Mouse (Mus musculus): ENCODE data around the gene Gm42517. TPM values are rescaled to one million over a fixed set of nuclear protein-coding genes. Genes with fewer than 3 reads are reported as not detected.

The Gm42517 gene
- 0.75 and 1.1 TPM in 2 replicates for polyA plus RNA-seq (2014; fragmentation: Nextera tagmentation; extraction: Ambion mirVana)

DNA sequence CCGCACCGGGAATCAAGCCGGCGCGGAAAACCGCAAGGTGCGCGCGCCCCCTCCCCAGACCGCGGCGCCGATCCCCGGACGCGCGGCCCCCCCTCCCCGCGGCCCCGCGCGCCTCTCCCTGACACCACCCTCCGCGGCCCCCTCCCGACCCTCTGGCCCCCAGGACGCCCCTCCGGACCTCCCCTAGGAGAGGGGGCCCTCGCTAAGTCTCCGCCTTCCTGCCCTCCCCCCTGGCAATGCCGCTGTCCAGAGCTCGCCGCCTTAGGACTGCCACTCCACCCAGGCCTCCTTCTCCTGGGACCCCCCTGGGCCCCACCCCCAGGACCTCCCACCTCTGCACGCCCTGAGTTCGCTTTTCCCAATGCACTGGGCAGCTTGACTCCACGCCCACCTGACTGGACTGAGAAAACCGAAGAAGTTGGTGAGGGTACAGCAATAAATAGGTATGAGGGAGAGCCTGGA is at the start of gene Gm42517:
Gm42517 (minus strand) TSS at position 52 of the 462 bp plus-strand sequence.
- peak within 1 kb of the TSS; percentile 63 for H3K9ac ChIP-seq (ENCODE audit: low read length)
- H3K36me3 ChIP-seq (ENCODE audit: control insufficient read depth, insufficient read depth, low read length): no peaks in the 10 kb centered on the region
- H3K4me1 ChIP-seq (ENCODE audit: control insufficient read depth, insufficient read depth, low read length): peaks cover 13% of the 10 kb centered on the region
- DNase-seq (ENCODE audit: low spot score): no peak
- peak within 1 kb of the TSS; percentile 85 for H3K4me2 ChIP-seq (ENCODE audit: low read length)
- ATAC-seq: peak; percentile 38; the same call in 1 of the 2 replicates
- H3K4me3 ChIP-seq (ENCODE audit: low read depth, low read length): peak within 1 kb of the TSS; percentile 55
- 0% methylated on average over 18 of the region's 36 CpGs for WGBS
- H3K27me3 ChIP-seq (replicated peaks; ENCODE audit: control insufficient read depth, insufficient read depth, low read length): peaks cover 81% of the 10 kb centered on the region
- H3K27ac ChIP-seq (ENCODE audit: low read depth, low read length): no peak within 1 kb of the TSS
- no peaks in the 10 kb centered on the region for H3K9me3 ChIP-seq (replicated peaks; ENCODE audit: control insufficient read depth, low read length)

DNA sequence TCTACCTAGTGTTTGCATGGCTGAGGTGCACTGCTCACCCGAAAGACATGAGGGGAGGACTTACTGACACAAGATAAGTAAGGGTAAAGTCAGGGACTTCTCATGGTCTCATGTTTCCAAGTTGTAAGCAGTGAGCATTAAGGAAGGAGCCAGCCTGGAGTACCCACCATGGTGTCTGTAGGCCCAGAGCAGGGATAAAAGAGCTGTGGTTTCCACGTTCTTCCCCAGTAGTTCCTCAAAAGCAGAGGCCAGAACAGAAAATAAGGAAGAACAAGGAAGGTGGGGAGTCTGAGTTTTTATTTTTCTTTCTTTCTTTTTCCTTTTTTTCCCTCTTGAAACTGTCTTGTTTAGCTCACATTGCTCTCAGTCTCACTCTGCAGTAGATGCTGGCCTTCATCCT is 47.0 kb upstream of the Gm42517 start:
- DNase-seq (ENCODE audit: low spot score) (no peak), ATAC-seq (no peak)
- H3K4me1 ChIP-seq (ENCODE audit: control insufficient read depth, insufficient read depth, low read length): no peaks in the 10 kb centered on the region
- H3K4me2 ChIP-seq (ENCODE audit: low read length): no peak overlapping the region
- 86% methylated on average over 2 of the region's 2 CpGs for WGBS
- H3K4me3 ChIP-seq (ENCODE audit: low read depth, low read length): no peak overlapping the region
- no peak overlapping the region for H3K9ac ChIP-seq (ENCODE audit: low read length)
- H3K27ac ChIP-seq (ENCODE audit: low read depth, low read length): no peak overlapping the region
- no peaks in the 10 kb centered on the region for H3K36me3 ChIP-seq (ENCODE audit: control insufficient read depth, insufficient read depth, low read length)
- H3K27me3 ChIP-seq (replicated peaks; ENCODE audit: control insufficient read depth, insufficient read depth, low read length): no peaks in the 10 kb centered on the region
- H3K9me3 ChIP-seq (replicated peaks; ENCODE audit: control insufficient read depth, low read length): no peaks in the 10 kb centered on the region

DNA sequence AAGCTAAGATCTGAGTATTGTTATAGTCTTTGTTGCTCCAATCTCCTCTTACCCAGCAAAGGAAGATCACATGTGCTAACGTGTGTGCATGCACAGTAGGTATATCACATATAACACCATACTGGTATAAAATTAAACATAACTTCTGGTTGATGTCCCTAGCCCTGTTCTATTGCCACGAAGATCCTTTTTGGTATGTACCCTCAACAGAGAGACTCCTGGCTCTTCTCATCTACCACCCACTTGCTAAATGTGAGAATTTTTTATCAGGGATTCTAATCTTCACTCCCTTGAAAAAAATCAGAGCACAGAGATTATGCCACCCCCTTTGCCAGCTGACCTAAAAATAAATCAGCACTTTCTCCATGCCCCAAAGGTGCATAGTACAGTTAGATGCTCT is 39.3 kb upstream of the Gm42517 start:
- Histone ChIP-seq H3K4me1 (ENCODE audit: control insufficient read depth, insufficient read depth, low read length) (no peaks in the 10 kb centered on the region), H3K27ac (ENCODE audit: low read depth, low read length) (no peak overlapping the region), H3K36me3 (ENCODE audit: control insufficient read depth, insufficient read depth, low read length) (no peaks in the 10 kb centered on the region), H3K9ac (ENCODE audit: low read length) (no peak overlapping the region), H3K9me3 (replicated peaks; ENCODE audit: control insufficient read depth, low read length) (no peaks in the 10 kb centered on the region), H3K27me3 (replicated peaks; ENCODE audit: control insufficient read depth, insufficient read depth, low read length) (no peaks in the 10 kb centered on the region), H3K4me3 (ENCODE audit: low read depth, low read length) (no peak overlapping the region), H3K4me2 (ENCODE audit: low read length) (no peak overlapping the region)
- ATAC-seq (no peak), DNase-seq (ENCODE audit: low spot score) (no peak)
- 71% methylated on average over 2 of the region's 2 CpGs for WGBS

DNA sequence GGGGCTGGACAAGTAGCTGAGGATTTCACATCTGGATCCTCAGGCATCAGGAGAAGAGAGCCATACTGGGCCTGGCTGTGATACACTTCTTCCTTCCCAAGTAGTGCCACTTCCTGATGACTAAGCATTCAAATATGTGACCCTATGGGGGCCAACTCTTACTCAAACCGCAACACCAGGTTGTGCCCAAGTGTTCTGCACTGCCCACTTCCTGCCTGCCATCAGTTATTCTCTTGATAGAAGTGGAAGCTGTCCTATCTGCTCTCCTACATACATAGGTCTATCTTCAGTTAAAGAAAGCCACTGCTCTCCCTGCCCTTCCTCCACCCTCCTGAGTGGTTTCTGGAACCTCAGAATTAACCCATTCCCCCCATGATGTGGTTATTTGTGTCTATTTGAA is 37.7 kb upstream of the Gm42517 start:
- Histone ChIP-seq H3K27me3 (replicated peaks; ENCODE audit: control insufficient read depth, insufficient read depth, low read length) (no peaks in the 10 kb centered on the region), H3K4me1 (ENCODE audit: control insufficient read depth, insufficient read depth, low read length) (no peaks in the 10 kb centered on the region), H3K36me3 (ENCODE audit: control insufficient read depth, insufficient read depth, low read length) (no peaks in the 10 kb centered on the region), H3K4me2 (ENCODE audit: low read length) (no peak overlapping the region), H3K9ac (ENCODE audit: low read length) (no peak overlapping the region), H3K4me3 (ENCODE audit: low read depth, low read length) (no peak overlapping the region), H3K9me3 (replicated peaks; ENCODE audit: control insufficient read depth, low read length) (no peaks in the 10 kb centered on the region), H3K27ac (ENCODE audit: low read depth, low read length) (no peak overlapping the region)
- ATAC-seq (no peak), DNase-seq (ENCODE audit: low spot score) (no peak)
- WGBS: 82% methylated on average over 1 of the region's 1 CpGs

DNA sequence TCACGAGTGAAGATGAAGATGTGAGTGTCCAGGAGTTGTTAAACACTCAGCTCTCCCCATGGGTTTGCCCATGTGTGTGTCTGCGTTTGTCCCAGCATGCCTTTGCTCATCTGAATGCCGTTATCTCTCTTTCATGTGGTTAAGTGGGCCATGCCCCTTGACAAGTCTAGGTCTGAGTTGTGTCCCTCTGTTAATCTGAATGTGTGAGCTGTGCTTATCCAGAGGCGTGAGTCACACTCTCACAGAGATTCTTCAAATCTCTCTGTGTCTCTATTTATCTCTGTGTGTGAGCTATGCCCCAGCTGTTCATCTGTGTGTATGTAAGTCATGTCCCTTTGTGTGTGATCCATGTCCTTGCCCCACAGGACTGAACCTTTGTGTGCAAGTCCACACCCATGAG is 35.7 kb upstream of the Gm42517 start:
- Histone ChIP-seq H3K4me1 (ENCODE audit: control insufficient read depth, insufficient read depth, low read length) (no peaks in the 10 kb centered on the region), H3K27ac (ENCODE audit: low read depth, low read length) (no peak overlapping the region), H3K4me3 (ENCODE audit: low read depth, low read length) (no peak overlapping the region), H3K9me3 (replicated peaks; ENCODE audit: control insufficient read depth, low read length) (no peaks in the 10 kb centered on the region), H3K9ac (ENCODE audit: low read length) (no peak overlapping the region), H3K36me3 (ENCODE audit: control insufficient read depth, insufficient read depth, low read length) (no peaks in the 10 kb centered on the region), H3K27me3 (replicated peaks; ENCODE audit: control insufficient read depth, insufficient read depth, low read length) (no peaks in the 10 kb centered on the region), H3K4me2 (ENCODE audit: low read length) (no peak overlapping the region)
- DNase-seq (ENCODE audit: low spot score) (no peak), ATAC-seq (no peak)
- WGBS: 80% methylated on average over 4 of the region's 4 CpGs

DNA sequence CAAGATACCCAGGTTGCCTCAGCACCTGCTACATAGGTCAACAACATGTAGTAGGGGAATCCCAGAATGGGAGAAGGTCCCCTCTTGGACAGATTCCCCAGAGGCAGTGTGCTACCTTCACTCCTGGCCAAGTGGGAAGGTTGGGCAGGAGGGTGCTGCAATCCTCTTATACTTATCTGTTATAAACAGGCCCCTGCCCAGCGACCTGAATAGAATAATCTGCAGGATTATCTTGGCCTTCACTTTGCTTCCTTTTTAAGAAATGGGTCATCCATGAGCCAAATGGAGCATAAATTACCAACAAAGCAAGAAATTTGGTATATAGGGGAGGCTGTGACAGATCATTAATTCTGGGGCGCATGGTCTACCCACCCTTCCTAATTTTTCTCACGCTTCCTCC is 22.0 kb upstream of the Gm42517 start:
- 78% methylated on average over 3 of the region's 3 CpGs for WGBS
- DNase-seq (ENCODE audit: low spot score) (no peak), ATAC-seq (no peak)

DNA sequence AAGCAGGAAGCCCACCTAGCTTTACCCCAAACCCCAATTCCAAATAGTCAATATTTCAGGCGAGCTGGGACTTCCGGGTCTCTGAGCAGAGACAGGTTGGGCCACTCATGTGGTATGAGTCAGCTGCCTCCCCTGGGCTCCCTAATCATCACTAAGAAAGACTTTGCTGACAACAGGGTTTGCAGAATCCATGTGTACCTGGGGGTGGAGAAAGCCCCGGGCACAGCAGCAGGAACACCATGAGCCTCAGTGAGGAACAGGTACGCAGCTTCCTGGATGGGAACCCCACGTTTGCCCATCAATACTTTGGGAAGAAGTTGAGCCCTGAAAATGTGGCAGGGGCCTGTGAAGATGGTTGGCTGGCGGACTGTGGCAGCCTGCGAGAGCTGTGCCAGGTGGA is 20.5 kb upstream of the Gm42517 start, which contains the start of gene Pde6b:
Pde6b (plus strand) TSS at position 191 of the 400 bp plus-strand sequence.
- H3K9me3 ChIP-seq (replicated peaks; ENCODE audit: control insufficient read depth, low read length): no peaks in the 10 kb centered on the region
- 73% methylated on average over 7 of the region's 7 CpGs for WGBS
- no peak for ATAC-seq

More for the DNA sequence above, 22.0 kb upstream of the Gm42517 start:
- Histone ChIP-seq H3K27me3 (replicated peaks; ENCODE audit: control insufficient read depth, insufficient read depth, low read length) (no peaks in the 10 kb centered on the region), H3K4me3 (ENCODE audit: low read depth, low read length) (no peak overlapping the region), H3K36me3 (ENCODE audit: control insufficient read depth, insufficient read depth, low read length) (no peaks in the 10 kb centered on the region), H3K9me3 (replicated peaks; ENCODE audit: control insufficient read depth, low read length) (no peaks in the 10 kb centered on the region), H3K4me1 (ENCODE audit: control insufficient read depth, insufficient read depth, low read length) (no peaks in the 10 kb centered on the region), H3K4me2 (ENCODE audit: low read length) (no peak overlapping the region), H3K9ac (ENCODE audit: low read length) (no peak overlapping the region), H3K27ac (ENCODE audit: low read depth, low read length) (no peak overlapping the region)

DNA sequence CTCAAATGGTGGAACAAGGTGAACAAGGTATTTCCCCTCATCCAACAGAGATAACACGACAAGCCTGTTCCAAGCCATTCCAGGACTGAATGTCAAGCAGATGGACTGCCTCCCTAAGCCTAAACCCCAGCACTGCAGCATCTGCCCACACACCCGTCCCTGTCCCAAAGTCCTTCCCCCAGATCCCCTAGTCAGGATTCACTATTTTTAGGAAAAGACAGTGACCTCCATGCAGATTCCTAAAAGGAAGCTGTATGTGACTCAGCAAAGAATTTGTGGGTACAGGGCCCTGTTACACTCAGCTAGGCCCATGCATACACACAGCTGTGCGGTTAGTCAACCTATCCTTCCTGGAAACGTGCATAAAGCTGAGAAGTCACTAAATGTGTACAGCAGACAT is 18.7 kb upstream of the Gm42517 start:
- Histone ChIP-seq H3K36me3 (ENCODE audit: control insufficient read depth, insufficient read depth, low read length) (no peaks in the 10 kb centered on the region), H3K4me3 (ENCODE audit: low read depth, low read length) (no peak overlapping the region), H3K4me2 (ENCODE audit: low read length) (no peak overlapping the region), H3K27me3 (replicated peaks; ENCODE audit: control insufficient read depth, insufficient read depth, low read length) (no peaks in the 10 kb centered on the region), H3K27ac (ENCODE audit: low read depth, low read length) (no peak overlapping the region), H3K9ac (ENCODE audit: low read length) (no peak overlapping the region), H3K4me1 (ENCODE audit: control insufficient read depth, insufficient read depth, low read length) (no peaks in the 10 kb centered on the region), H3K9me3 (replicated peaks; ENCODE audit: control insufficient read depth, low read length) (no peaks in the 10 kb centered on the region)
- ATAC-seq: no peak
- DNase-seq (ENCODE audit: low spot score): no peak
- WGBS: 71% methylated on average over 4 of the region's 4 CpGs

More for the DNA sequence above, 20.5 kb upstream of the Gm42517 start, which contains the start of gene Pde6b:
- H3K4me1 ChIP-seq (ENCODE audit: control insufficient read depth, insufficient read depth, low read length): no peaks in the 10 kb centered on the region
- no peak for DNase-seq (ENCODE audit: low spot score)
- H3K9ac ChIP-seq (ENCODE audit: low read length): no peak within 1 kb of the TSS
- no peak within 1 kb of the TSS for H3K4me2 ChIP-seq (ENCODE audit: low read length)
- H3K27me3 ChIP-seq (replicated peaks; ENCODE audit: control insufficient read depth, insufficient read depth, low read length): no peaks in the 10 kb centered on the region
- no peak within 1 kb of the TSS for H3K4me3 ChIP-seq (ENCODE audit: low read depth, low read length)
- no peak within 1 kb of the TSS for H3K27ac ChIP-seq (ENCODE audit: low read depth, low read length)
- no peaks in the 10 kb centered on the region for H3K36me3 ChIP-seq (ENCODE audit: control insufficient read depth, insufficient read depth, low read length)

DNA sequence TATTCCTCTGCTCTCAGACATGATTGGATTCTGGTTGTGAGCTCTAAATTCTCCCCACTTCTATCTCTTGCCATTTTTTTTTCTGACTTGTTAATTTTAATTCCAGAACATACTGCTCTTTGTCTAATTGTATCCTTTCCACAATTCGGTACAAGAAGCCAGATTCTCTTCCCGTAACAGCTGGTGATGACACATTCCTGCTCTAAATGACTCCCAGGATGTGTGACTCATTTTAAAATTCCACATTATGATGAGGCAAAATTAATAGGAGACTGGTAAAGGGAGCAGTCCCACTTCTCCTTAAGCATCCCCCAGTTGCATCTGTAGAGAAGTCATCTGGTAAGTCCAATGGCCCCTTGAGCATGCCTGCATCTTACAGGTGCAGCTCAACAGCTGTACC is 17.9 kb upstream of the Gm42517 start:
- Histone ChIP-seq H3K9ac (ENCODE audit: low read length) (no peak overlapping the region), H3K4me2 (ENCODE audit: low read length) (no peak overlapping the region), H3K4me1 (ENCODE audit: control insufficient read depth, insufficient read depth, low read length) (no peaks in the 10 kb centered on the region), H3K27ac (ENCODE audit: low read depth, low read length) (no peak overlapping the region), H3K36me3 (ENCODE audit: control insufficient read depth, insufficient read depth, low read length) (no peaks in the 10 kb centered on the region), H3K4me3 (ENCODE audit: low read depth, low read length) (no peak overlapping the region), H3K9me3 (replicated peaks; ENCODE audit: control insufficient read depth, low read length) (no peaks in the 10 kb centered on the region), H3K27me3 (replicated peaks; ENCODE audit: control insufficient read depth, insufficient read depth, low read length) (no peaks in the 10 kb centered on the region)
- ATAC-seq (no peak), DNase-seq (ENCODE audit: low spot score) (no peak)
- 89% methylated on average over 2 of the region's 2 CpGs for WGBS

All from forebrain, embryonic 14.5 days (tissue).